Mouse (Mus musculus): ENCODE measurements around the gene Ube2e2.
"Not testable (repeated sequence)": the region's sequence is repeated elsewhere in the genome, so short reads cannot be mapped to it uniquely, and the experiment has no call there.

Ube2e2 gene

GRCm38 (mm10) chr14:18628170-18628569 is 265.9 kb downstream of the Ube2e2 start:
- no peak for DNase-seq (ENCODE audit: low spot score)

- DNase-seq (ENCODE audit: low spot score), result no peak
Observed at GRCm38 (mm10) chr14:18618603-18619002, 275.5 kb downstream of the Ube2e2 start.

- DNase-seq (ENCODE audit: low spot score), result no peak
Observed at GRCm38 (mm10) chr14:18601927-18602326, 292.1 kb downstream of the Ube2e2 start.

GRCm38 (mm10) chr14:18586239-18587034 is 307.6 kb downstream of the Ube2e2 start:
- no peak for DNase-seq (ENCODE audit: low spot score)

GRCm38 (mm10) chr14:18581735-18582134 is 312.3 kb downstream of the Ube2e2 start:
- DNase-seq (ENCODE audit: low spot score), result no peak

GRCm38 (mm10) chr14:18574756-18575155 is 319.3 kb downstream of the Ube2e2 start:
- DNase-seq (ENCODE audit: low spot score), result no peak

- DNase-seq (ENCODE audit: low spot score), result no peak
Observed at GRCm38 (mm10) chr14:18574130-18574721, 319.8 kb downstream of the Ube2e2 start.

- DNase-seq (ENCODE audit: low spot score), result no peak
Observed at GRCm38 (mm10) chr14:18573286-18573956, 320.6 kb downstream of the Ube2e2 start.

- DNase-seq (ENCODE audit: low spot score), result no peak
Observed at GRCm38 (mm10) chr14:18572852-18573251, 321.2 kb downstream of the Ube2e2 start.

GRCm38 (mm10) chr14:18569615-18570014 is 324.5 kb downstream of the Ube2e2 start:
- DNase-seq (ENCODE audit: low spot score), result no peak

- DNase-seq (ENCODE audit: low spot score), result not testable (repeated sequence)
Observed at GRCm38 (mm10) chr14:18564999-18565398, 329.1 kb downstream of the Ube2e2 start.

- DNase-seq (ENCODE audit: low spot score), result no peak
Observed at GRCm38 (mm10) chr14:18555287-18555686, 338.8 kb downstream of the Ube2e2 start.

- no peak for DNase-seq (ENCODE audit: low spot score)
Observed at GRCm38 (mm10) chr14:18554627-18554988, 339.5 kb downstream of the Ube2e2 start.

GRCm38 (mm10) chr14:18553987-18554626 is 340.0 kb downstream of the Ube2e2 start:
- no peak for DNase-seq (ENCODE audit: low spot score)

GRCm38 (mm10) chr14:18547541-18547940 is 346.5 kb downstream of the Ube2e2 start:
- no peak for DNase-seq (ENCODE audit: low spot score)

GRCm38 (mm10) chr14:18539092-18539491 is 355.0 kb downstream of the Ube2e2 start:
- DNase-seq (ENCODE audit: low spot score), result not testable (repeated sequence)

GRCm38 (mm10) chr14:18530899-18531298 is 363.2 kb downstream of the Ube2e2 start:
- DNase-seq (ENCODE audit: low spot score), result no peak

GRCm38 (mm10) chr14:18530496-18530895 is 363.6 kb downstream of the Ube2e2 start:
- no peak for DNase-seq (ENCODE audit: low spot score)

Measured in adipocyte (in vitro differentiated cells).